8 mouse cellular contexts compared by ENCODE assay signal in the genomic region with DNA sequence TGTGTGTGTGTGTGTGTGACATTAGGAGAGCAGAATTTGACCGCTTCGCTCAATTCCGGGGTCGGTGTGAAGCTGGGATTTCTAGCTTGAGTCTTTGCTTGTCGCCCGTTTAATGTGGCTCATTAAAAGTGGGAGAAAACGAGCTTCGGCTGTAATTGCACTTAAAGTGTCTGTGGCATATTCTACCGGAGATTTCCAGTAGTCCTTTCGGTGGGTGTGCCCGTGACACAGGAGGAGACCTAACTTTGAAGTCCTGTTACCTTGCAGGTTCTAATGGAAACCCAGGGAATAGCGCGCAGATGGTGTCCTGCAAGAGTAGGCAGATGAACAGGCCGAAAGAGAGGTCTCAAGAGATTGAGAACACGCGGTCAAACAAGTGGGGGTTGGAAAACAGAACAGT. TPM values are rescaled to one million over a fixed set of nuclear protein-coding genes. Genes with fewer than 3 reads are reported as not detected.
DNase-seq lines count a peak whose midpoint lies in the region; ATAC-seq and TF ChIP-seq lines count a peak whose summit lies in the region.

No protein-coding gene starts in this region.

- H3K36me3 ChIP-seq in heart, embryonic 14.5 days (ENCODE audit: control insufficient read depth, insufficient read depth, low read length) = no peaks in the 10 kb centered on the region
- H3K36me3 ChIP-seq in MEL (ENCODE audit: control insufficient read depth in 1 of 2, insufficient read depth in 2 of 2, low read length in 2 of 2) = peaks cover 0 to 20% of the 10 kb centered on the region in 2 experiments; a peak in 3 of 4 replicates
- no peaks in the 10 kb centered on the region for H3K36me3 ChIP-seq in embryonic facial prominence, embryonic 15.5 days
- H3K36me3 ChIP-seq in limb, embryonic 14.5 days (ENCODE audit: control insufficient read depth, insufficient read depth, low read length) = no peaks in the 10 kb centered on the region
- no peaks in the 10 kb centered on the region for H3K36me3 ChIP-seq in stomach, postnatal 0 days (ENCODE audit: control insufficient read depth, insufficient read depth, low read length)

- WGBS in heart, embryonic 14.5 days = 3% methylated on average over 16 of the region's 16 CpGs
- 1% methylated on average over 16 of the region's 16 CpGs for WGBS in embryonic facial prominence, embryonic 15.5 days
- WGBS in limb, embryonic 14.5 days = 4% methylated on average over 16 of the region's 16 CpGs
- 3% methylated on average over 16 of the region's 16 CpGs for WGBS in stomach, postnatal 0 days

- TF ChIP-seq POLR2A in MEL (IDR thresholded peaks at IDR 0.05; ENCODE audit: control insufficient read depth in 1 of 2, insufficient read depth in 1 of 2, low read depth in 1 of 2, low read length in 2 of 2, poor library complexity in 1 of 2) = no peak
- TF ChIP-seq POLR2A in limb, embryonic 14.5 days (IDR thresholded peaks at IDR 0.05; ENCODE audit: borderline replicate concordance, extremely low read depth, insufficient read depth, insufficient read length) = no peak

- intact Hi-C loops in heart, postnatal 14 days (cut with DNase I) = no loop called here

- peak overlapping the region; percentile 69 for H3K4me2 ChIP-seq in heart, embryonic 14.5 days (ENCODE audit: low read length)
- H3K4me2 ChIP-seq in embryonic facial prominence, embryonic 15.5 days (replicated peaks) = peak overlapping the region; percentile 57
- H3K4me2 ChIP-seq in limb, embryonic 14.5 days (replicated peaks; ENCODE audit: low read depth, low read length, severe bottlenecking) = peak overlapping the region; percentile 61
- peak overlapping the region; percentile 63 for H3K4me2 ChIP-seq in stomach, postnatal 0 days (replicated peaks; ENCODE audit: low read depth)

- ATAC-seq in heart, embryonic 14.5 days (ENCODE audit: insufficient number of reproducible peaks, insufficient read depth, low FRiP score, low read depth) = no peak
- no peak for ATAC-seq in embryonic facial prominence, embryonic 15.5 days (ENCODE audit: insufficient number of reproducible peaks, low FRiP score, low TSS enrichment, low read depth)
- no peak for ATAC-seq in limb, embryonic 14.5 days (ENCODE audit: low FRiP score, low read depth)
- no peak for ATAC-seq in stomach, postnatal 0 days (ENCODE audit: low FRiP score, low TSS enrichment)
- ATAC-seq in inflammation-experienced regulatory T-cells, adult 6 months = no peak

- TF ChIP-seq CTCF in MEL (IDR thresholded peaks at IDR 0.05 in 2 of 3, conservative IDR thresholded peaks at IDR 0.05 in 1 of 3; ENCODE audit: control insufficient read depth in 1 of 3, insufficient read depth in 1 of 3, low read depth in 2 of 3, low read length in 3 of 3, poor library complexity in 1 of 3, severe bottlenecking in 1 of 3) = no peak
- no peak for TF ChIP-seq CTCF in stomach, postnatal 0 days (IDR thresholded peaks at IDR 0.05; ENCODE audit: low read depth)

- H3K9me3 ChIP-seq in heart, embryonic 14.5 days (ENCODE audit: control insufficient read depth, low read length) = no peaks in the 10 kb centered on the region
- no peaks in the 10 kb centered on the region for H3K9me3 ChIP-seq in MEL (replicated peaks; ENCODE audit: insufficient read depth, low read length)
- H3K9me3 ChIP-seq in embryonic facial prominence, embryonic 15.5 days (replicated peaks) = no peaks in the 10 kb centered on the region
- no peaks in the 10 kb centered on the region for H3K9me3 ChIP-seq in limb, embryonic 14.5 days (ENCODE audit: control insufficient read depth, low read length)
- H3K9me3 ChIP-seq in stomach, postnatal 0 days (ENCODE audit: control insufficient read depth, low read length) = no peaks in the 10 kb centered on the region

- peak overlapping the region; percentile 92 for H3K9ac ChIP-seq in heart, embryonic 14.5 days (ENCODE audit: low read length)
- peak overlapping the region; percentile 91 for H3K9ac ChIP-seq in MEL (ENCODE audit: control insufficient read depth, low read depth, low read length, poor library complexity, severe bottlenecking)
- H3K9ac ChIP-seq in embryonic facial prominence, embryonic 15.5 days = peak overlapping the region; percentile 74; the same call in 1 of the 2 replicates
- H3K9ac ChIP-seq in limb, embryonic 14.5 days (ENCODE audit: low read depth, low read length, severe bottlenecking) = peak overlapping the region; percentile 86
- H3K9ac ChIP-seq in stomach, postnatal 0 days (ENCODE audit: low read length) = peak overlapping the region; percentile 92

- peaks cover 4% of the 10 kb centered on the region in 2 experiments; a peak in 2 of 4 replicates for H3K4me1 ChIP-seq in heart, embryonic 14.5 days (ENCODE audit: control insufficient read depth in 2 of 2, insufficient read depth in 2 of 2, low read length in 2 of 2)
- peaks cover 0 to 11% of the 10 kb centered on the region in 2 experiments for H3K4me1 ChIP-seq in MEL (ENCODE audit: control insufficient read depth in 1 of 2, insufficient read depth in 2 of 2, low read length in 2 of 2)
- peaks cover 7% of the 10 kb centered on the region; the same call in 1 of the 2 replicates for H3K4me1 ChIP-seq in embryonic facial prominence, embryonic 15.5 days
- peaks cover 10% of the 10 kb centered on the region for H3K4me1 ChIP-seq in limb, embryonic 14.5 days (ENCODE audit: control insufficient read depth, insufficient read depth, low read length)
- H3K4me1 ChIP-seq in stomach, postnatal 0 days (replicated peaks; ENCODE audit: control insufficient read depth, insufficient read depth) = no peaks in the 10 kb centered on the region; the same call in 1 of the 2 replicates

- peak overlapping the region; percentile 88 to 99 for H3K4me3 ChIP-seq in heart, embryonic 14.5 days (ENCODE audit: control insufficient read depth in 1 of 2, insufficient read depth in 1 of 2, low read depth in 1 of 2, low read length in 2 of 2)
- peak overlapping the region; percentile 90 to 91 for H3K4me3 ChIP-seq in MEL (ENCODE audit: control insufficient read depth in 1 of 2, insufficient read depth in 1 of 2, low read depth in 2 of 2, low read length in 2 of 2)
- H3K4me3 ChIP-seq in embryonic facial prominence, embryonic 15.5 days (replicated peaks) = peak overlapping the region; percentile 87
- H3K4me3 ChIP-seq in limb, embryonic 14.5 days (replicated peaks; ENCODE audit: low read length) = peak overlapping the region; percentile 89
- H3K4me3 ChIP-seq in stomach, postnatal 0 days (ENCODE audit: low read depth, low read length) = peak overlapping the region; percentile 98

- H3K79me2 ChIP-seq in MEL (ENCODE audit: control insufficient read depth, insufficient read depth, low read length, poor library complexity) = peaks cover 33% of the 10 kb centered on the region

- no peak overlapping the region for H3K27ac ChIP-seq in heart, embryonic 14.5 days (replicated peaks in 1 of 2; ENCODE audit: control insufficient read depth in 1 of 2, insufficient read depth in 1 of 2, low read depth in 2 of 2, low read length in 2 of 2)
- no peak overlapping the region; the same call in 1 of the 2 replicates for H3K27ac ChIP-seq in MEL (ENCODE audit: control insufficient read depth, low read depth, low read length)
- no peak overlapping the region for H3K27ac ChIP-seq in embryonic facial prominence, embryonic 15.5 days (replicated peaks)
- no peak overlapping the region for H3K27ac ChIP-seq in limb, embryonic 14.5 days (replicated peaks; ENCODE audit: low read depth, low read length)
- H3K27ac ChIP-seq in stomach, postnatal 0 days (replicated peaks) = no peak overlapping the region

- H3K27me3 ChIP-seq in heart, embryonic 14.5 days (ENCODE audit: control insufficient read depth, insufficient read depth, low read length) = no peaks in the 10 kb centered on the region
- peaks cover 0 to 2% of the 10 kb centered on the region in 2 experiments; a peak in 1 of 4 replicates for H3K27me3 ChIP-seq in MEL (ENCODE audit: control insufficient read depth in 1 of 2, insufficient read depth in 2 of 2, low read length in 2 of 2)
- H3K27me3 ChIP-seq in embryonic facial prominence, embryonic 15.5 days = no peaks in the 10 kb centered on the region
- no peaks in the 10 kb centered on the region for H3K27me3 ChIP-seq in limb, embryonic 14.5 days (ENCODE audit: control insufficient read depth, insufficient read depth, low read length)
- H3K27me3 ChIP-seq in stomach, postnatal 0 days (ENCODE audit: control insufficient read depth, insufficient read depth, low read length) = no peaks in the 10 kb centered on the region

- DNase-seq in heart, postnatal 14 days = no peak
- DNase-seq in MEL (ENCODE audit: low read depth, low spot score) = peak; percentile 24
- DNase-seq in limb, embryonic 14.5 days (ENCODE audit: low spot score) = no peak
- no peak for DNase-seq in stomach, postnatal 0 days (ENCODE audit: low spot score)
- no peak for DNase-seq in kidney, postnatal 4 days

- TF ChIP-seq EP300 in MEL (IDR thresholded peaks at IDR 0.05; ENCODE audit: low read depth in 1 of 2, low read length in 2 of 2) = no peak
- TF ChIP-seq EP300 in stomach, postnatal 0 days (optimal IDR thresholded peaks at IDR 0.05) = no peak

- TF ChIP-seq RAD21 in MEL (IDR thresholded peaks at IDR 0.05; ENCODE audit: low read depth, low read length) = no peak

TF ChIP-seq in MEL, 35 proteins besides CTCF, POLR2A, EP300 and RAD21:
- no peak for TF ChIP-seq CHD2 (IDR thresholded peaks at IDR 0.05; ENCODE audit: low read length)
- no peak for TF ChIP-seq MAFK (IDR thresholded peaks at IDR 0.05; ENCODE audit: borderline replicate concordance, low read depth, low read length)
- no peak for TF ChIP-seq USF1 (IDR thresholded peaks at IDR 0.05; ENCODE audit: low read depth, low read length)
- no peak for TF ChIP-seq POLR2AphosphoS5 (IDR thresholded peaks at IDR 0.05; ENCODE audit: borderline replicate concordance, low read depth, low read length)

RNA-seq across cellular contexts. Expression of a gene that starts 0.8 kb away (rescaled TPM):
- polyA plus RNA-seq in heart, embryonic 14.5 days (2014; fragmentation: Nextera tagmentation; extraction: Ambion mirVana) = 68.7 and 71.7 TPM in 2 replicates
- total RNA-seq in heart, postnatal 14 days (2021) = 10 to 100 TPM; 97.4 to 99.6 TPM
- 67.4 and 73.6 TPM in 2 replicates for total RNA-seq in MEL (2012; rRNA removed)
- polyA plus RNA-seq in MEL (2012; ENCODE audit: insufficient read depth in 1 of 2, insufficient read length in 2 of 2, low read depth in 1 of 2, low replicate concordance in 2 of 2, missing spikeins in 1 of 2) = 10 to 100 TPM in 1 of 2 experiments, not detected in 1; 68.4 TPM
- 41.3 and 41.6 TPM in 2 replicates for polyA plus RNA-seq in embryonic facial prominence, embryonic 15.5 days (2015; fragmentation: Nextera tagmentation; extraction: Ambion mirVana)
- 43.3 and 53.0 TPM in 2 replicates for polyA plus RNA-seq in limb, embryonic 14.5 days (2012; rRNA removed)
- polyA plus RNA-seq in limb, embryonic 14.5 days (2014; fragmentation: Nextera tagmentation; extraction: Ambion mirVana) = 47.1 and 49.3 TPM in 2 replicates
- 33.1 and 36.2 TPM in 2 replicates for polyA plus RNA-seq in stomach, postnatal 0 days (2015; fragmentation: Nextera tagmentation; extraction: Ambion mirVana)
- polyA plus RNA-seq in inflammation-experienced regulatory T-cells, adult 6 months (2017; shearing (Covaris generic)) = 10 to 100 TPM; 74.7 to 94.5 (median 76.9) TPM
